Mouse (Mus musculus) embryonic facial prominence, embryonic 13.5 days (tissue): ENCODE data around the gene Dpep2nb. TPM values are rescaled to one million over a fixed set of nuclear protein-coding genes. Genes with fewer than 3 reads are reported as not detected.
A peak's percentile ranks its signal among the peaks of the same experiment; 100 is the strongest.
"Not testable (repeated sequence)": the region's sequence is repeated elsewhere in the genome, so short reads cannot be mapped to it uniquely, and the experiment has no call there.

Experiments
- ATAC-seq: fragments of 200-750 bp; cut with Nextera tagmentation; 2 replicates; pipeline ENCODE4 v1.8.0; 2017; ENCODE audit warnings: low read depth; ENCODE audit not compliant: insufficient number of reproducible peaks, insufficient read depth, low FRiP score, low TSS enrichment
- H3K27ac ChIP-seq: fragments of 300-500 bp; sonication (generic); 2 replicates; pipeline ENCODE4 v1.5.1; 2015; ENCODE audit warnings: moderate library complexity, mild to moderate bottlenecking, inconsistent platforms
- H3K27me3 ChIP-seq: fragments of 300-500 bp; sonication (generic); 2 replicates; pipeline ENCODE4 v1.6.1; 2015; ENCODE audit warnings: mild to moderate bottlenecking, inconsistent platforms
- H3K36me3 ChIP-seq: fragments of 300-500 bp; sonication (generic); 2 replicates; pipeline ENCODE4 v1.6.1; 2015; ENCODE audit warnings: mild to moderate bottlenecking, inconsistent platforms
- H3K4me1 ChIP-seq: fragments of 300-500 bp; sonication (generic); 2 replicates; pipeline ENCODE4 v1.6.1; 2015; ENCODE audit warnings: inconsistent platforms
- H3K4me2 ChIP-seq: fragments of 300-500 bp; sonication (generic); 2 replicates; pipeline ENCODE4 v1.6.1; 2015; ENCODE audit warnings: moderate library complexity, mild to moderate bottlenecking, inconsistent platforms
- H3K4me3 ChIP-seq: fragments of 300-500 bp; sonication (generic); 2 replicates; pipeline ENCODE4 v1.5.1; 2015; ENCODE audit warnings: mild to moderate bottlenecking, inconsistent platforms
- H3K9ac ChIP-seq: fragments of 300-500 bp; sonication (generic); 2 replicates; pipeline ENCODE4 v1.6.1; 2015; ENCODE audit warnings: mild to moderate bottlenecking, inconsistent platforms
- H3K9me3 ChIP-seq: fragments of 300-500 bp; sonication (generic); 2 replicates; pipeline ENCODE4 v1.6.1; 2016; ENCODE audit warnings: inconsistent platforms
- WGBS: fragments of 180-500 bp; shearing (Covaris S2); methylation state at CpG from one replicate; pipeline ENCODE4 v1.1.7; 2015; ENCODE audit warnings: mixed read lengths; 5-methylcytosine and 5-hydroxymethylcytosine counted together
- polyA plus RNA-seq: library from polyadenylated mRNA; unstranded; fragments of >200 nt; fragmentation: Nextera tagmentation; extraction: Ambion mirVana; gene quantifications from 2 replicates; pipeline ENCODE4 v1.2.1, GENCODE M21; 2015

Dpep2nb gene
- polyA plus RNA-seq, 1 experiment from 2014 or later = not detected

- no peak overlapping the region for H3K9ac ChIP-seq
- H3K27ac ChIP-seq = no peak overlapping the region
- H3K27me3 ChIP-seq = no peaks in the 10 kb centered on the region
- no peak overlapping the region for H3K4me2 ChIP-seq
- no peaks in the 10 kb centered on the region for H3K4me1 ChIP-seq
- no peak overlapping the region for H3K4me3 ChIP-seq
- peaks cover 23% of the 10 kb centered on the region for H3K36me3 ChIP-seq
- WGBS = 80% methylated on average over 4 of the region's 4 CpGs
- no peak for ATAC-seq
- H3K9me3 ChIP-seq = no peaks in the 10 kb centered on the region
Observed at GRCm38 (mm10) chr8:106039605-106040004, 33.8 kb upstream of the Dpep2nb start.

- H3K27ac ChIP-seq = no peak overlapping the region
- H3K9ac ChIP-seq = no peak overlapping the region
- WGBS = 91% methylated on average over 10 of the region's 10 CpGs
- H3K36me3 ChIP-seq = peaks cover 22% of the 10 kb centered on the region
- H3K4me1 ChIP-seq = no peaks in the 10 kb centered on the region
- no peaks in the 10 kb centered on the region for H3K27me3 ChIP-seq
- no peak overlapping the region for H3K4me3 ChIP-seq
- H3K9me3 ChIP-seq = no peaks in the 10 kb centered on the region
- no peak for ATAC-seq
- no peak overlapping the region for H3K4me2 ChIP-seq
Observed at GRCm38 (mm10) chr8:106038721-106039120, 32.9 kb upstream of the Dpep2nb start.

- no peaks in the 10 kb centered on the region for H3K9me3 ChIP-seq
- H3K4me1 ChIP-seq = no peaks in the 10 kb centered on the region
- H3K36me3 ChIP-seq = peaks cover 46% of the 10 kb centered on the region
- no peak overlapping the region for H3K27ac ChIP-seq
- H3K9ac ChIP-seq = no peak overlapping the region
- no peaks in the 10 kb centered on the region for H3K27me3 ChIP-seq
- no peak overlapping the region for H3K4me3 ChIP-seq
- no peak for ATAC-seq
- H3K4me2 ChIP-seq = no peak overlapping the region
Observed at GRCm38 (mm10) chr8:106022483-106022882, 16.7 kb upstream of the Dpep2nb start.

- Histone ChIP-seq H3K27ac (no peak overlapping the region), H3K4me2 (no peak overlapping the region), H3K4me3 (no peak overlapping the region), H3K36me3 (peaks cover 41% of the 10 kb centered on the region), H3K9ac (no peak overlapping the region), H3K9me3 (no peaks in the 10 kb centered on the region), H3K27me3 (no peaks in the 10 kb centered on the region), H3K4me1 (no peaks in the 10 kb centered on the region)
- no peak for ATAC-seq
- 86% methylated on average over 3 of the region's 3 CpGs for WGBS
Observed at GRCm38 (mm10) chr8:106018039-106018438, 12.3 kb upstream of the Dpep2nb start.

DNA sequence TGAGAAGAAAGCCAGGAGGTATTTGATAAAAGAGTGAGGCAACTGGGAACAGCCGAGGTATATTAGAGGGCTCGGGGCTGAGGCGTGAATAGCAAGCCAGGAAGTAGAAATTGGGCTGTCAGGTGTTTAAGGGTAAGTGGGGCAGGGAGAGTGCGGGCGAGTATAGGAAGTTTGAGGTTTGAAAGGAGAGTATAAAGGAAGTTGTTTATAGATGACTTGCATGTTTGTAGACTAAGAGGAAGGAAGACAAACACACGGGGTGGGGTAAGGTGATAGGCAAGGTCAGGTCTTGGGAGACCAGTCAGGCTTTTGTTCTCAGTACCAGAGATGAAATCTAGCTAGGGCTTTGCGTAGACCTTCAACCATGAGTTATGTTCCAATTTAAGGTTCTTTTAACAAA is 11.4 kb upstream of the Dpep2nb start:
- ATAC-seq = no peak
- H3K4me3 ChIP-seq = no peak overlapping the region
- H3K9ac ChIP-seq = no peak overlapping the region
- H3K36me3 ChIP-seq = peaks cover 41% of the 10 kb centered on the region
- no peaks in the 10 kb centered on the region for H3K4me1 ChIP-seq
- H3K9me3 ChIP-seq = no peaks in the 10 kb centered on the region
- no peak overlapping the region for H3K4me2 ChIP-seq
- no peak overlapping the region for H3K27ac ChIP-seq
- H3K27me3 ChIP-seq = no peaks in the 10 kb centered on the region
- 91% methylated on average over 7 of the region's 7 CpGs for WGBS

DNA sequence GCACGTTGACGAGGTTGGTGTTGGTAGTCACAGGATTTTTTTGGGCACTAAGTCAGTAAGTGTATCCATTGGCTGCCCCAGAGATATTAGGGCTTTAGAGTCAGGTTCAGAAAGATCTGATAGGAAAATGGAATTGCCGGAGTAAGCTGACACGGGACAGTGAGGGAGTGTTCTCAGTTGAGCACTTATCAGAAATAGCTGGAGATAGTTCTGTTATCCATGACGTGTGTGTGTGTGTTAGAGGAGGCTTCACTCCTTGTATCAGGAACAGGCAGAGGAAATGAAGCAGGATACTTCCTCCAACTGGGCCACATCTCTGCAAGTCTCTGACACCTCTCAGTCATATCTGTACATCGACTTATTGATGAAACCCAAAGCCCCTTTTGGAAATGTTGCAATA is 10.5 kb upstream of the Dpep2nb start:
- 95% methylated on average over 6 of the region's 6 CpGs for WGBS
- Histone ChIP-seq H3K4me2 (no peak overlapping the region), H3K4me1 (peaks cover 4% of the 10 kb centered on the region; the same call in 1 of the 2 replicates), H3K9me3 (no peaks in the 10 kb centered on the region), H3K27me3 (no peaks in the 10 kb centered on the region), H3K9ac (no peak overlapping the region), H3K27ac (no peak overlapping the region), H3K4me3 (no peak overlapping the region), H3K36me3 (peaks cover 37% of the 10 kb centered on the region)
- ATAC-seq = no peak

DNA sequence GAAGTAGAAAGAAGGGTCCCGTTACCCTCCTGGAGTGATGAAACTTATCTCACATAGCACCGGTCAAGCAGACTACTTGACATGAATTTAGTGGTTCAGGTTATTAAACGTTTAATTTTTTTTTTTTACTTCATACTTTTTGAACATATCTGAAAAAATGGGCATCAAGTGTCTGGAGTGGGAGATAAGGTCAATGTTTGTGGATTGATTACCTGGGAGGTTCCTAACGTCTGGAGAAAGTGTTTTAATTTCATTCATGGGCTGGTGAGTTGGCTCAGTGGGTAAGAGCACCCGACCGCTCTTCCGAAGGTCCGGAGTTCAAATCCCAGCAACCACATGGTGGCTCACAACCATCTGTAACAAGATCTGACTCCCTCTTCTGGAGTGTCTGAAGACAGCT is 6.4 kb upstream of the Dpep2nb start:
- H3K27ac ChIP-seq, H3K27me3 ChIP-seq, ATAC-seq, H3K9me3 ChIP-seq: not testable (repeated sequence)
- H3K9ac ChIP-seq = peak overlapping the region; percentile 95
- 84% methylated on average over 8 of the region's 8 CpGs for WGBS
- H3K4me1 ChIP-seq = peaks cover 14% of the 10 kb centered on the region
- H3K4me2 ChIP-seq = peak overlapping the region; percentile 99
- H3K4me3 ChIP-seq = peak overlapping the region; percentile 94
- H3K36me3 ChIP-seq = peaks cover 21% of the 10 kb centered on the region; the same call in 1 of the 2 replicates

DNA sequence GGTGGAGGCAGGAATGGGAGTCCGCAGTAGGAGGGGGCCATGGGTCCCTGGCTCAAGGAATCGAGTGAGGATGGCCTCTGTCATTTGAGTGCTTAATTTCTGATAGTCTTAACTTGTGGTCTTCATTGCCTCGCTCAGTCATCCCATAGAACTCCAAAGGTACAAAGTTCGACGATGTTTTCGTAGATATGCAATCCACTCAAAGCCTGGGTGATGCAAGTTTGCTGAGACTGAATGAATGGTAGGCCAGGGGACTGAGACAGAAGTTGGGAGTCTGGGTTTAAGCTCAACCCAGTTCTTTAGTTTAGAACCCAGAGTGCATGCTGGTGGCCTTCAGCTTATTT is 5.8 kb upstream of the Dpep2nb start, which contains the start of gene Ddx28:
Ddx28 (minus strand) TSS at position 240 of the 344 bp plus-strand sequence.
- Histone ChIP-seq H3K9ac (peak within 1 kb of the TSS; percentile 95), H3K4me1 (peaks cover 14% of the 10 kb centered on the region), H3K27me3 (no peaks in the 10 kb centered on the region), H3K4me3 (peak within 1 kb of the TSS; percentile 94), H3K27ac (peak within 1 kb of the TSS; percentile 75; the same call in 1 of the 2 replicates), H3K9me3 (no peaks in the 10 kb centered on the region), H3K36me3 (peaks cover 17% of the 10 kb centered on the region; the same call in 1 of the 2 replicates), H3K4me2 (peak within 1 kb of the TSS; percentile 99)
- no peak for ATAC-seq
- WGBS = under 1% methylated on average over 6 of the region's 6 CpGs

DNA sequence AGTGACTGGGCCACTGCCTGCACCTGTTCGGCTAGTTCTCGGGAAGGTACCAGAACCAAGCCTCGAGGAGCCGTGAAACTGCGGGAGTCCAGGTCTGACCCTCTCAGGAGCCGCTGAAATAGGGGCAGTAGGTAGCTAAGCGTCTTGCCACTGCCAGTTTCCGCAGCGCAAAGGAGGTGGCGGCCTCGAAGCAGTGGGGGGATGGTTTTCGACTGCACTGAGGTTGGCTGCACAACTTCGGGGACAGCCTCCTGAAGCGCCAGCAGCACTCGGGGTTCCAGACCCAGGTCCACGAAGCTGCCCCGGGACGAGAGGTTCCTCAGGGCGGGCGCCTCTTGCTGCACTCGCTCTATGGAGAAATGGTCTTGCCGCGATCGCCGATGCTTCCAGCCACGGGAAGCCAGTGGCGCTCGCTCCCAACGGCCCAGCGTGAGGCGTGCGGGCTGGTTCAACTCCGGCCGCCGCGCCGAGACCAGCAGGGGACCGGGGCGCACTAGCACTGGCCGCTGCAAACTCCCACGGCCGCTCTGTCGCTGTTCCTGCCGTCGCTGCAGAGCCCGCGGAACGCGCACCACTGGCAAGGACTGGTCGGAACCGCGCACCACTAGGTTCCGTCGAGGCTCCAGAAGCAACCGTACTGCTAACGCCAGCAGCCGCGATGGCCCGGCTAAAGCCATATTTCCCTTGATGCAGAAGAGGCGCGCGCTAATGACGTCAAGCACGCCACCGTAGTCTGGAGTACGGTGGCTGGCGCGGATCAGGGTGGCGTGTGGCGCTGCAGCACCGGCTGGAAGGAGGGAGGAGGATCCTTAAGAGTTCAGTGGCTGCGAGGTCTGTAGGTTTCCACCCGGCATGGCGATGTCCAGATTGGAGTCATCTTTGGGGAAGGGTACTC is 5.2 kb upstream of the Dpep2nb start:
- ATAC-seq = peak; percentile 81
- H3K27ac ChIP-seq = peak overlapping the region; percentile 75; the same call in 1 of the 2 replicates
- WGBS = 1% methylated on average over 74 of the region's 74 CpGs
- H3K9ac ChIP-seq = peak overlapping the region; percentile 95
- peaks cover 12% of the 10 kb centered on the region; the same call in 1 of the 2 replicates for H3K36me3 ChIP-seq
- H3K4me2 ChIP-seq = peak overlapping the region; percentile 99
- H3K9me3 ChIP-seq = no peaks in the 10 kb centered on the region
- H3K27me3 ChIP-seq = no peaks in the 10 kb centered on the region
- H3K4me1 ChIP-seq = peaks cover 14% of the 10 kb centered on the region
- peak overlapping the region; percentile 94 for H3K4me3 ChIP-seq

DNA sequence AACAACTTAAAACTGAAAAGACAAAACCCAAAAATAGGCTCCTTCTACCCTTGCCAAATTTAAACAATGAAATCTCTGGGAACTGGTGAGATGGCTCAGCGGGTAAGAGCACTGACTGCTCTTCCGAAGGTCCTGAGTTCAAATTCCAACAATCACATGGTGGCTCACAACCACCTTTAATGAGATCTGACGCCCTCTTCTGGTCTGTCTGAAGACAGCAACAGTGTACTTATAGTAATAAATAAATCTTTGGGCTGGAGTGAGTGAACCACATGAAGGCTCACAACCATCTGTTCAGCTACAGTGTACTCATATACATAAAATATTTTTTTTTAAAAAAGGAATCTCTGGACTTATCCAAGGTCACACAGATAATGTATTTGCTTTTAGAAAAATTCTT is 2.1 kb upstream of the Dpep2nb start:
- not testable (repeated sequence) for H3K27me3 ChIP-seq, H3K4me2 ChIP-seq, H3K9ac ChIP-seq, H3K4me3 ChIP-seq, ATAC-seq, H3K9me3 ChIP-seq, H3K36me3 ChIP-seq, H3K27ac ChIP-seq
- H3K4me1 ChIP-seq = peaks cover 14% of the 10 kb centered on the region
- 60% methylated on average over 3 of the region's 3 CpGs for WGBS

GRCm38 (mm10) chr8:106007135-106007534 is 1.4 kb upstream of the Dpep2nb start:
- Histone ChIP-seq H3K9ac (no peak overlapping the region), H3K4me2 (no peak overlapping the region), H3K9me3 (no peaks in the 10 kb centered on the region), H3K27ac (no peak overlapping the region), H3K4me1 (peaks cover 14% of the 10 kb centered on the region), H3K36me3 (peaks cover 8% of the 10 kb centered on the region; the same call in 1 of the 2 replicates), H3K27me3 (no peaks in the 10 kb centered on the region), H3K4me3 (no peak overlapping the region)
- 76% methylated on average over 3 of the region's 3 CpGs for WGBS
- no peak for ATAC-seq

DNA sequence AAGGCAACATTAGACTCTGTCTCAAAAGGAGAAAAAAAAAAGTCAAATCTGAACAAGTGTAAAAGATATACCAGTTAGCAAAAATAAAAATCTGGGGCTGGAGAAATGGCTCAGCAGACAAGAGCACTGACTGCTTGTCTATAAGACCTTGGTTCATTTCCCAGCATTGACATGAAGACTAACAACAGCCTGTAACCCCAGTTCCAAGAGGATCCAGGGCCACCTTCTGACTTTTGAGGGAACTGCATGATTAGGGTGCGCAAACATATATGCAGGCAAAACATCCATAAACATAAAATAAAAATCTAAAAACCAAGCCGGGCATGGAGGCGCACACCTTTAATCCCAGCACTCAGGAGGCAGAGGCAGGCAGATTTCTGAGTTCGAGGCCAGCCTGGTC is 638 bp upstream of the Dpep2nb start:
- WGBS = 89% methylated on average over 4 of the region's 4 CpGs
- H3K4me3 ChIP-seq = no peak overlapping the region
- no peak overlapping the region for H3K4me2 ChIP-seq
- no peaks in the 10 kb centered on the region for H3K9me3 ChIP-seq
- H3K27me3 ChIP-seq = no peaks in the 10 kb centered on the region
- H3K4me1 ChIP-seq = peaks cover 10% of the 10 kb centered on the region
- no peak overlapping the region for H3K9ac ChIP-seq
- no peak overlapping the region for H3K27ac ChIP-seq
- H3K36me3 ChIP-seq = peaks cover 8% of the 10 kb centered on the region; the same call in 1 of the 2 replicates
- no peak for ATAC-seq
